Mouse (Mus musculus) kidney, adult 2 months (tissue): ENCODE results near the gene Rassf5.

Experiments
- CTCF ChIP-seq: fragments of 200-500 bp; conservative IDR thresholded peaks from 2 replicates; pipeline ENCODE4 v1.5.1; 2011; ENCODE audit warnings: low read depth, mild to moderate bottlenecking, control low read depth, low read length, moderate library complexity, mixed read lengths; ENCODE audit not compliant: insufficient read depth, insufficient read length
- POLR2A ChIP-seq: fragments of 200-500 bp; IDR thresholded peaks from one replicate; pipeline ENCODE4 v1.6.1; 2011; ENCODE audit warnings: low read depth, low read length, control low read depth

DNA sequence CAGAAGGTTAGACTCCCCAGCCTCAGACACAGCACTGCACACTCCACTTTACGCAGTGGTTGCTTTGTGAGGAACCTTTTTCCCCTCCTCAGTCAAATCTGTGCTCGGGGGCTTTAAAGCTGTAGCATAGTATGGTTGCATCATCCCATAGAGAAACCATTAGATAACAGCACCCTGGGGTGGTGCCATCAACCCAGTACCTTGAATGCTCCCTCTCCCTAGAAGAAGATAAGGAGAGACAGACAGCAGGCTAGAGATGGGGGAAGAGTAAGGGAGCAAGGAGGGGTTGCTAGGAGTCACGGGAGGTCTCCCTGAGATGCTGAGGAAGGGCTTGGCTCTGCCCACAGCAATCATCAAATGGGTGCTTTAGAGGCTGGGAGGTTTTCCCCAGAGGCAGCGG, 43.7 kb downstream of the Rassf5 start:
- TF ChIP-seq CTCF (no peak), POLR2A (no peak)
